9 mouse cellular contexts compared by ENCODE assay signal in genomic region chr19:36903377-36903776, GRCm38 (mm10). TPM values are rescaled to one million over a fixed set of nuclear protein-coding genes. Genes with fewer than 3 reads are reported as not detected.
DNase-seq lines count a peak whose midpoint lies in the region; ATAC-seq and TF ChIP-seq lines count a peak whose summit lies in the region.
"Had no signal": no experiment of that assay in that cellular context is flagged by ENCODE, and none has a peak within 500 bp of the region (broad histone marks: within the 10 kb centered on the region; RNA-seq: fewer than 3 reads in every experiment).

No protein-coding gene starts in this region.

- 38% methylated on average over 7 of the region's 7 CpGs for WGBS in lung, embryonic 14.5 days
- WGBS in lung, adult 2 months, result 52% methylated on average over 7 of the region's 7 CpGs
- WGBS in limb, embryonic 12.5 days, result 46% methylated on average over 7 of the region's 7 CpGs
- WGBS in neural tube, embryonic 15.5 days, result 30% methylated on average over 7 of the region's 7 CpGs

- no peak overlapping the region; the same call in 1 of the 2 replicates for H3K4me3 ChIP-seq in lung, embryonic 14.5 days (ENCODE audit: low read depth, low read length)
- no peak overlapping the region for H3K4me3 ChIP-seq in lung, adult 2 months (replicated peaks; ENCODE audit: extremely low read depth, low read depth, low read length)
- H3K4me3 ChIP-seq in limb, embryonic 12.5 days (replicated peaks), result no peak overlapping the region
- peak overlapping the region; percentile 47 for H3K4me3 ChIP-seq in neural tube, embryonic 15.5 days (replicated peaks)

- no peak overlapping the region for H3K27ac ChIP-seq in lung, embryonic 14.5 days (ENCODE audit: low read depth)
- no peak overlapping the region for H3K27ac ChIP-seq in limb, embryonic 12.5 days
- peak overlapping the region; percentile 75 for H3K27ac ChIP-seq in neural tube, embryonic 15.5 days (replicated peaks)

- H3K9ac ChIP-seq in lung, embryonic 14.5 days, result no peak overlapping the region
- no peak overlapping the region for H3K9ac ChIP-seq in limb, embryonic 12.5 days (replicated peaks)
- peak overlapping the region; percentile 51 for H3K9ac ChIP-seq in neural tube, embryonic 15.5 days (replicated peaks)

- H3K4me2 ChIP-seq in lung, embryonic 14.5 days, result peak overlapping the region; percentile 93
- peak overlapping the region; percentile 63 for H3K4me2 ChIP-seq in limb, embryonic 12.5 days
- peak overlapping the region; percentile 88 for H3K4me2 ChIP-seq in neural tube, embryonic 15.5 days

- H3K27me3 ChIP-seq in lung, embryonic 14.5 days (ENCODE audit: insufficient read depth, low read length), result no peaks in the 10 kb centered on the region
- H3K27me3 ChIP-seq in limb, embryonic 12.5 days, result no peaks in the 10 kb centered on the region
- no peaks in the 10 kb centered on the region for H3K27me3 ChIP-seq in neural tube, embryonic 15.5 days (replicated peaks)

- no peaks in the 10 kb centered on the region for H3K36me3 ChIP-seq in lung, embryonic 14.5 days (ENCODE audit: insufficient read depth)
- H3K36me3 ChIP-seq in limb, embryonic 12.5 days, result no peaks in the 10 kb centered on the region
- no peaks in the 10 kb centered on the region for H3K36me3 ChIP-seq in neural tube, embryonic 15.5 days

- H3K4me1 ChIP-seq in lung, embryonic 14.5 days (ENCODE audit: insufficient read depth), result no peaks in the 10 kb centered on the region
- H3K4me1 ChIP-seq in lung, adult 2 months (ENCODE audit: control insufficient read depth, insufficient read depth, low read length), result no peaks in the 10 kb centered on the region
- 0 out of 2 replicates have a peak, but pooled peaks cover 3% of the 10 kb centered on the region for H3K4me1 ChIP-seq in limb, embryonic 12.5 days (replicated peaks)
- peaks cover 18% of the 10 kb centered on the region for H3K4me1 ChIP-seq in neural tube, embryonic 15.5 days

- no peak for TF ChIP-seq CTCF in lung, embryonic 14.5 days (IDR thresholded peaks at IDR 0.05; ENCODE audit: low read depth)
- no peak for TF ChIP-seq CTCF in lung, adult 2 months (IDR thresholded peaks at IDR 0.05; ENCODE audit: insufficient read depth, low read length)

- no peak for DNase-seq in frontal cortex, adult 2 months (ENCODE audit: extremely low spot score in 1 of 2, low spot score in 1 of 2)
- DNase-seq in lung, embryonic 14.5 days, result no peak
- no peak for DNase-seq in lung, adult 2 months
- DNase-seq in urinary bladder, postnatal 14 days (ENCODE audit: low spot score), result no peak
- DNase-seq in adrenal gland, adult 18-20 months (ENCODE audit: low spot score in 2 of 2), result no peak
- DNase-seq: kidney, postnatal 4 days had no signal

- no peaks in the 10 kb centered on the region for H3K9me3 ChIP-seq in lung, embryonic 14.5 days (ENCODE audit: low read depth, low read length)
- H3K9me3 ChIP-seq in limb, embryonic 12.5 days, result no peaks in the 10 kb centered on the region
- no peaks in the 10 kb centered on the region for H3K9me3 ChIP-seq in neural tube, embryonic 15.5 days (replicated peaks)

- peak; percentile 48; the same call in 1 of the 2 replicates for ATAC-seq in frontal cortex, adult (ENCODE audit: low TSS enrichment)
- no peak for ATAC-seq in lung, embryonic 14.5 days (ENCODE audit: insufficient read depth)
- ATAC-seq in limb, embryonic 12.5 days (ENCODE audit: insufficient number of reproducible peaks, insufficient read depth, low FRiP score, low TSS enrichment, low read depth), result no peak
- ATAC-seq in neural tube, embryonic 15.5 days (ENCODE audit: low FRiP score), result peak; percentile 18; the same call in 1 of the 2 replicates

- TF ChIP-seq POLR2A in lung, adult 2 months (IDR thresholded peaks at IDR 0.05; ENCODE audit: borderline replicate concordance, extremely low read depth, low read depth, low read length), result no peak

RNA-seq across cellular contexts. Expression of gene Fgfbp3, which starts 16.0 kb away (rescaled TPM):
- polyA plus RNA-seq in frontal cortex, adult 2 months (2012; rRNA removed), result 10.5 and 11.9 TPM in 2 replicates
- 5.5 and 6.0 TPM in 2 replicates for polyA plus RNA-seq in lung, embryonic 14.5 days (2014; fragmentation: Nextera tagmentation; extraction: Ambion mirVana)
- 5.5 and 11.0 TPM in 2 replicates for polyA plus RNA-seq in lung, adult 2 months (2012; rRNA removed)
- 8.6 and 9.1 TPM in 2 replicates for polyA plus RNA-seq in limb, embryonic 12.5 days (2016; fragmentation: Nextera tagmentation; extraction: Ambion mirVana)
- polyA plus RNA-seq in neural tube, embryonic 15.5 days (2015; fragmentation: Nextera tagmentation; extraction: Ambion mirVana), result 70.8 and 91.9 TPM in 2 replicates
- 1 to 10 TPM; 2.4 to 3.8 TPM for total RNA-seq in adrenal gland, adult 18-20 months (2021)

RNA-seq across cellular contexts. Expression of gene Btaf1, which starts 22.5 kb away (rescaled TPM):
- 14.4 TPM in 2 replicates for polyA plus RNA-seq in frontal cortex, adult 2 months (2012; rRNA removed)
- polyA plus RNA-seq in lung, embryonic 14.5 days (2014; fragmentation: Nextera tagmentation; extraction: Ambion mirVana), result 19.8 and 20.3 TPM in 2 replicates
- 4.6 and 6.3 TPM in 2 replicates for polyA plus RNA-seq in lung, adult 2 months (2012; rRNA removed)
- 16.1 and 17.4 TPM in 2 replicates for polyA plus RNA-seq in limb, embryonic 12.5 days (2016; fragmentation: Nextera tagmentation; extraction: Ambion mirVana)
- polyA plus RNA-seq in neural tube, embryonic 15.5 days (2015; fragmentation: Nextera tagmentation; extraction: Ambion mirVana), result 7.6 and 8.1 TPM in 2 replicates
- 10 to 100 TPM; 29.2 to 31.0 TPM for total RNA-seq in adrenal gland, adult 18-20 months (2021)

Comparison
In these comparisons a context has a peak if more than half of its experiments do, and no peak if none do; other contexts are left out.
1. ATAC-seq: peak in frontal cortex, adult (single experiment) and neural tube, embryonic 15.5 days (single experiment); none in lung, embryonic 14.5 days (single experiment) and limb, embryonic 12.5 days (single experiment).
2. Peak in every context shown above with its lines, with median percentiles within 50 percentile points of each other: H3K4me2 ChIP-seq.